Mouse (Mus musculus): ENCODE results near the gene Tbx6.
"Not testable (repeated sequence)": the region's sequence is repeated elsewhere in the genome, so short reads cannot be mapped to it uniquely, and the experiment has no call there.

The Tbx6 gene

GRCm38 (mm10) chr7:126770784-126771183, 10.5 kb upstream of the Tbx6 start:
- DNase-seq = no peak

- no peak for DNase-seq
Observed at GRCm38 (mm10) chr7:126773351-126773750, 7.9 kb upstream of the Tbx6 start.

- DNase-seq = no peak
Observed at GRCm38 (mm10) chr7:126774463-126774862, 6.8 kb upstream of the Tbx6 start.

GRCm38 (mm10) chr7:126775185-126775977, 5.9 kb upstream of the Tbx6 start:
- DNase-seq = no peak

GRCm38 (mm10) chr7:126775978-126776234, 5.4 kb upstream of the Tbx6 start:
- DNase-seq = no peak

- peak; percentile 93 for DNase-seq
Observed at GRCm38 (mm10) chr7:126776598-126777057, 4.7 kb upstream of the Tbx6 start, which contains the start of gene Ypel3. Ypel3 (plus strand) TSS chr7:126776955.

GRCm38 (mm10) chr7:126777476-126777875, 3.8 kb upstream of the Tbx6 start:
- peak; percentile 51 for DNase-seq

- no peak for DNase-seq
Observed at GRCm38 (mm10) chr7:126778147-126778546, 3.1 kb upstream of the Tbx6 start.

- not testable (repeated sequence) for DNase-seq
Observed at GRCm38 (mm10) chr7:126779101-126779500, 2.2 kb upstream of the Tbx6 start.

GRCm38 (mm10) chr7:126779983-126780970, 1.0 kb upstream of the Tbx6 start:
- DNase-seq = peak; percentile 88

- no peak for DNase-seq
Observed at GRCm38 (mm10) chr7:126781661-126782370, 533 bp downstream of the Tbx6 start.

- no peak for DNase-seq
Observed at GRCm38 (mm10) chr7:126782693-126783092, 1.4 kb downstream of the Tbx6 start.

- DNase-seq = no peak
Observed at GRCm38 (mm10) chr7:126784469-126784868, 3.2 kb downstream of the Tbx6 start.

- DNase-seq = no peak
Observed at GRCm38 (mm10) chr7:126785056-126785455, 3.8 kb downstream of the Tbx6 start.

- no peak for DNase-seq
Observed at GRCm38 (mm10) chr7:126786142-126786541, 4.9 kb downstream of the Tbx6 start.

- DNase-seq = no peak
Observed at GRCm38 (mm10) chr7:126789141-126789540, 7.9 kb downstream of the Tbx6 start.

- DNase-seq = peak; percentile 96
Observed at GRCm38 (mm10) chr7:126791851-126792720, 10.8 kb downstream of the Tbx6 start, which contains the start of gene Ppp4c. Ppp4c (minus strand) TSS chr7:126792496.

GRCm38 (mm10) chr7:126792721-126793443, 11.6 kb downstream of the Tbx6 start:
- DNase-seq = no peak

- no peak for DNase-seq
Observed at GRCm38 (mm10) chr7:126793456-126794270, 12.4 kb downstream of the Tbx6 start.

GRCm38 (mm10) chr7:126794271-126794605, 13.0 kb downstream of the Tbx6 start:
- no peak for DNase-seq
